Mouse (Mus musculus) heart, postnatal 14 days (tissue): Measurements from ENCODE around the gene Olfr1250. TPM values are rescaled to one million over a fixed set of nuclear protein-coding genes. Genes with fewer than 3 reads are reported as not detected.
"Not testable (repeated sequence)": the region's sequence is repeated elsewhere in the genome, so short reads cannot be mapped to it uniquely, and the experiment has no call there.

Source experiments
- DNase-seq, 2 experiments: peaks; one replicate each; pipeline ENCODE4 v3.0.0; 2021 to 2022
- intact Hi-C: fragments of 180-260 bp; cut with DNase I; formaldehyde crosslinking; loops from one replicate; pipeline ENCODE4 v1.15.1; 2025
- long read RNA-seq, 2 experiments: library from polyadenylated mRNA; stranded (forward); transcript quantifications; one replicate each; pipeline ENCODE4 v2.0.0; 2021
- total RNA-seq, 2 experiments: library from RNA; stranded (reverse); gene quantifications; 2 replicates each; pipeline ENCODE4 v1.2.3; 2021

The Olfr1250 gene
- not detected for total RNA-seq
- long read RNA-seq, experiment 1 = 0 reads
- long read RNA-seq, experiment 2 = 0 reads

GRCm38 (mm10) chr2:89661367-89661766 lies at the start of gene Olfr1250:
Olfr1250 (minus strand) TSS chr2:89661467.
- intact Hi-C loops = no loop called here
- no peak for DNase-seq

- intact Hi-C loops = no loop called here
- no peak for DNase-seq
Measured at GRCm38 (mm10) chr2:89691980-89692379, 30.7 kb upstream of the Olfr1250 start.

- no peak for DNase-seq
- intact Hi-C loops = no loop called here
Measured at GRCm38 (mm10) chr2:89671836-89672235, 10.6 kb upstream of the Olfr1250 start, which contains the start of gene Olfr1251. Olfr1251 (minus strand) TSS chr2:89671936.

GRCm38 (mm10) chr2:89634883-89635282 lies 26.4 kb downstream of the Olfr1250 start, which contains the start of gene Olfr1249:
Olfr1249 (minus strand) TSS chr2:89634983.
- no peak for DNase-seq
- intact Hi-C loops = no loop called here

GRCm38 (mm10) chr2:89618145-89618544 lies 43.1 kb downstream of the Olfr1250 start, which contains the start of gene Olfr1248:
Olfr1248 (minus strand) TSS chr2:89618245.
- intact Hi-C loops, DNase-seq: not testable (repeated sequence)

GRCm38 (mm10) chr2:89614030-89614429 lies 47.2 kb downstream of the Olfr1250 start, which contains the start of gene Olfr1247:
Olfr1247 (minus strand) TSS chr2:89614130.
- no peak for DNase-seq
- intact Hi-C loops = no loop called here

Other genes starting within 250 kb of the Olfr1250 start
- gene Olfr1239, start 241.1 kb downstream of the Olfr1250 start, total RNA-seq = not detected
- gene Olfr1240, start 218.5 kb downstream of the Olfr1250 start, total RNA-seq = not detected
- not detected for gene Olfr1241, start 174.3 kb downstream of the Olfr1250 start, total RNA-seq
- not detected for gene Olfr1242, start 163.1 kb downstream of the Olfr1250 start, total RNA-seq
- gene Olfr1243, start 130.0 kb downstream of the Olfr1250 start, total RNA-seq = not detected
- not detected for gene Olfr1245, start 83.0 kb downstream of the Olfr1250 start, total RNA-seq
- gene Olfr1246, start 68.3 kb downstream of the Olfr1250 start, total RNA-seq = not detected
- gene Olfr1247, start 47.3 kb downstream of the Olfr1250 start, total RNA-seq = not detected
- not detected for gene Olfr1248, start 43.2 kb downstream of the Olfr1250 start, total RNA-seq
- not detected for gene Olfr1249, start 26.5 kb downstream of the Olfr1250 start, total RNA-seq
- not detected for gene Olfr1251, start 10.5 kb upstream of the Olfr1250 start, total RNA-seq
- not detected for gene Olfr1252, start 63.5 kb upstream of the Olfr1250 start, total RNA-seq
- gene Olfr1253, start 95.6 kb upstream of the Olfr1250 start, total RNA-seq = not detected
- not detected for gene Olfr1254, start 132.2 kb upstream of the Olfr1250 start, total RNA-seq
- not detected for gene Olfr1255, start 150.6 kb upstream of the Olfr1250 start, total RNA-seq
- gene Olfr1256, start 180.1 kb upstream of the Olfr1250 start, total RNA-seq = not detected
- gene Olfr48, start 186.7 kb upstream of the Olfr1250 start, total RNA-seq = not detected
- not detected for gene Olfr1257, start 217.0 kb upstream of the Olfr1250 start, total RNA-seq